Mouse (Mus musculus) embryo, embryonic 9.5 days (tissue): ENCODE data around the gene Helq.
A peak's percentile ranks its signal among the peaks of the same experiment; 100 is the strongest.

Experiments
- DNase-seq: peaks from one replicate; pipeline ENCODE4 v3.0.0-alpha.2; 2017; ENCODE audit errors: extremely low spot score

Gene Helq

GRCm38 (mm10) chr5:100779002-100779401 lies 19.4 kb downstream of the Helq start:
- DNase-seq: no peak

GRCm38 (mm10) chr5:100776900-100777299 lies 21.5 kb downstream of the Helq start:
- no peak for DNase-seq

- no peak for DNase-seq
Observed at GRCm38 (mm10) chr5:100775778-100776404, 22.5 kb downstream of the Helq start.

- no peak for DNase-seq
Observed at GRCm38 (mm10) chr5:100771575-100771974, 26.8 kb downstream of the Helq start.

- no peak for DNase-seq
Observed at GRCm38 (mm10) chr5:100766026-100766425, 32.4 kb downstream of the Helq start.

GRCm38 (mm10) chr5:100761736-100762135 lies 36.7 kb downstream of the Helq start:
- DNase-seq: no peak

GRCm38 (mm10) chr5:100760049-100760663 lies 38.2 kb downstream of the Helq start:
- no peak for DNase-seq

- DNase-seq: no peak
Observed at GRCm38 (mm10) chr5:100758121-100758520, 40.3 kb downstream of the Helq start.

- no peak for DNase-seq
Observed at GRCm38 (mm10) chr5:100753407-100753806, 45.0 kb downstream of the Helq start.

- DNase-seq: no peak
Observed at GRCm38 (mm10) chr5:100751655-100752054, 46.7 kb downstream of the Helq start.

- DNase-seq: no peak
Observed at GRCm38 (mm10) chr5:100750617-100751255, 47.7 kb downstream of the Helq start.

- no peak for DNase-seq
Observed at GRCm38 (mm10) chr5:100738802-100739201, 59.6 kb downstream of the Helq start.

- no peak for DNase-seq
Observed at GRCm38 (mm10) chr5:100736919-100737318, 61.5 kb downstream of the Helq start.

- no peak for DNase-seq
Observed at GRCm38 (mm10) chr5:100734535-100734934, 63.9 kb downstream of the Helq start.

- DNase-seq: no peak
Observed at GRCm38 (mm10) chr5:100728757-100729156, 69.6 kb downstream of the Helq start.

- DNase-seq: no peak
Observed at GRCm38 (mm10) chr5:100726001-100726400, 72.4 kb downstream of the Helq start.

GRCm38 (mm10) chr5:100719235-100720088 lies 78.9 kb downstream of the Helq start, which contains the start of gene Hpse:
Hpse (minus strand) TSS chr5:100719716.
- DNase-seq: peak; percentile 63

- DNase-seq: no peak
Observed at GRCm38 (mm10) chr5:100716762-100717161, 81.6 kb downstream of the Helq start.
